Mouse (Mus musculus) olfactory bulb, adult 2 months (tissue): ENCODE data around the gene Frmd4a.

ENCODE experiments used
- CTCF ChIP-seq: fragments of 200-500 bp; IDR thresholded peaks from 2 replicates; pipeline ENCODE4 v1.5.1; 2012; ENCODE audit warnings: low read depth, mild to moderate bottlenecking, low read length, moderate library complexity; ENCODE audit not compliant: insufficient read depth
- POLR2A ChIP-seq: fragments of 200-500 bp; IDR thresholded peaks from 2 replicates; pipeline ENCODE4 v1.6.1; 2012; ENCODE audit warnings: mild to moderate bottlenecking, low read depth, low read length, moderate library complexity; ENCODE audit not compliant: insufficient read depth

DNA sequence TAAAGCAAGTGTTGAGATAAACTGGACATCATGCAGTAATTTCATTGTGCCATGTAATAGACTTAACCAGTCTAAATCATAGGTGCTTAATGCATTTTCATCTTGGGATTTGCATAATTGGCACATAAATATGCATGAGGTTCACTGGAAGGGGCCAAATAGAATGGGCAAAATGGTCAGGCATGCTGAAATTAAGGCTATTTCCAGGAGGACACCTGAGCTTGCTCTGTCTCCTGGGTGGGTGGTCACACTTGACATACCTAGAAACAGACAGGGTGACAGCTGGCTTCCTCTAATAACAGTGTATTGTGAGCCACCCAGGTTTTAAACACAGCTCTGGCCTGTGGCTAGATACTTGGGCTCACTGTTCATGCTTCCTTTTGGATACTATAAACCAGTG, 137.9 kb downstream of the Frmd4a start:
- TF ChIP-seq CTCF: no peak
- no peak for TF ChIP-seq POLR2A
